Mouse (Mus musculus) layer of hippocampus, adult 8-10 months (tissue): ENCODE results near the gene Podn. TPM values are rescaled to one million over a fixed set of nuclear protein-coding genes. Genes with fewer than 3 reads are reported as not detected.
"Not testable (repeated sequence)": the region's sequence is repeated elsewhere in the genome, so short reads cannot be mapped to it uniquely, and the experiment has no call there.

Experiments used
- DNase-seq, 2 experiments: peaks; one replicate each; pipeline ENCODE4 v3.0.0; 2022; ENCODE audit warnings: low spot score in 2 of 2
- total RNA-seq, 4 experiments: library from RNA; stranded (reverse); gene quantifications; 2 replicates each; pipeline ENCODE4 v1.2.4; 2022

The Podn gene
- 10 to 100 TPM in 2 of 4 experiments, 1 to 10 TPM in 2; 7.6 to 14.2 (median 10.4) TPM for total RNA-seq

DNA sequence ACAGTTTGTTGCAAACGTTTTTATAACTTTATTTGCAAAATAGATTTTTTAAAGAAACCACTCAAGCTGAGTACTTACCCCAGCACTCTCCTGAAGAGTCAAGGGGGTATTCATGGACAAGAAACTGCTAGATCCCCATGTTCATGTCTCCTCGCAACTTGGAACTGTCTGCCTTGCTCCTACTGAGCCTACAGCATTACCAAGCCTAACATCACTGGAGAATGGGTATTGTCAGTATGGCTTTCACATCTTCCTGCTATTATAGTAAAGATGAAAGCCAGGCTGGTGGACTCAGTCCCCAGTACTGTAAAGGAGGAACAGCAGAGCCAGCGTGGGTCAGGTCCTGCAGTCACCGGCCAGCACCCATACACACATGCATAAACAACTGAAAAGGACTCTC is at the start of gene Podn:
TSS of gene Podn (minus strand) at position 101 of the 400 bp plus-strand sequence.
- DNase-seq = no peak

DNA sequence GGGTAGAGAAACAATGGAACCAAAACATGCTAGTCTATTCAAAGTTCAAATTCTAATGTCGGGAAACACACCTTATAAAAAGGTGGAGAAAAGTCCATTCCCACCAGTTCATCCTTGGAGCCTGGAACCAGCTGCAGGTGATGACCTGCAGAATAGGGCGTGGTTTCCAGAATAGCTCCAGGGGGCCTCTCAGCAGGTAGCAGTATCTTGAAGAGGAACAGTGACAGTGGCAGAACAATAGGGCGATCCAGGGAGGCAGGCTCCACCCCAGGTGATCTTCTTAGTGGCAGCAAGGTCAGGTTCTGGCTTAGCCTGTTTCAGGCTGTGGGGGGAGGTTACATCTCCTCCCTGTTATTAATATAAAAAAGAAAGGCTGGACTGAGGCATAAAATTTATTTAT is 49.3 kb upstream of the Podn start:
- DNase-seq = not testable (repeated sequence)

DNA sequence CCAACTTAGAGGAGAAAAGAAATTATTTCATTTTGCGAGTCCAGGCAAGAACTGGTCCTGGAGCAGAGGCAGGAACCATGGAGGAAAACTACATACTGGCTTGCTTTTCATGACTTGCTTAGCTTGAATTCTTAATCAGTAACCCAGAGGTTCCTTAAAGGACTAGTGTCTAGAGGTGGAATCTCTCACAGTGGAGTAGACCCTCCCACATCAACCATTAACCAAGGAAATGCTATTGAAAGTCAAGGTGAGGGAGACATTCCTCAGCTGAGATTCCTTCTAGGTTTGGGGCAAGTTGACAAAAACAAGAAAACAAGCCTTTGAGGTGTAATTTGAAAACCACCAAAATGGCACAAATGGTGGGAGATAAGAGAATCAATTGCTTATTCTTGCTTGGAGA is 48.6 kb upstream of the Podn start, which contains the start of gene Scp2:
TSS of gene Scp2 (minus strand) at position 119 of the 400 bp plus-strand sequence.
- DNase-seq = no peak

DNA sequence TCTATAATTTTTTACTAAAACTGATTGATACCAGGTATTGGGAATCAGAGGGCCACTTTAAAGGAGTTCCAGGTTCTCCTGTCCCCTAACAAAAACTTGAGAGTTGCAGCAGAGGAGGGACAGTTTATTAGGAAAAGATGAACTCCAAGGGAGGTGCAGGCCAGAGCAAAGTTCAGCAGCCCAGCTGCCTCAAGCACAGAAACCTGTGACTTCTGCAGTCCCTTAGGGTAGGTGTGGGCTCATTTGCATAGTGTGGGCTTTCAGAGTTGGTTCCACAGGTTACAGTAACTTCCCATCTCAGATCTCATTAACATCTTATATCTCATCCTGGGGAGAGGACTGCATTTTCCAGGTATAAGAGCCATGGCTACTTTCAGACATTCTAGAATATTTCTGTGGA is 47.5 kb upstream of the Podn start:
- no peak for DNase-seq

DNA sequence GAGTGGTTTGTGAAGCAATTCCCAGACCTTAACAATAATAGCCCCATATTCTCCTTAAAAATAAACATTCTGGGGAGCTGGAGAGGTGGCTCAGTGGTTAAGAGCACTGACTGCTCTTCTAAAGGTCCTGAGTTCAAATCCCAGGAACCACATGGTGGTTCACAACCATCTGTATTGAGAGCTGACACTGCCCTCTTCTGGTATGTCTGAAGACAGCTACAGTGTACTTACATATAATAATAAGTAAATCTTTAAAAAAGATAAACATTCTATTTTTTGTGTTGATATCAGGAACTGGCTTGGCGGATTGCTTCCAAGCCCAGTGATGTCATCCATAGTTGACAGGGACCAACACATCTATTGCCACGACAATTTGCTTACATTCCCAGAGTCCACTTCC is 46.9 kb upstream of the Podn start:
- not testable (repeated sequence) for DNase-seq

DNA sequence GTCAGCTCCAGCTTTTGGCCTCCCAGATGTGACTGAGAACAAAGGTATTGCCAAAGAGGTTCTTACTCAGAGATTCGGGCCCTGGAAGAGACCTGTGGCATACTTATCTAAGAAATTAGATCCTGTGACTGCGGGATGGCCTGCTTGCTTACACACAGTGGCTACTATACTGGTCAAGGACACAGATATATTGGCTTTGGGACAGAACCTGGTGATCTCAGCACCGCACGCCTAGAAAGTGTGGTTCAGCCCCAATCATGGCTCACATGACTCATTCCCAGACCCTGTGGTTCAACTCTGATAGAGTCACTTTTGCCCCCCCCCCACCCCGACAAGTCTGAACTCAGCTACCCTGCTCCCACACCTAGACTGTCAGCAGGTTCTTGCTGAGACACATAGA is 40.7 kb upstream of the Podn start:
- DNase-seq = no peak

DNA sequence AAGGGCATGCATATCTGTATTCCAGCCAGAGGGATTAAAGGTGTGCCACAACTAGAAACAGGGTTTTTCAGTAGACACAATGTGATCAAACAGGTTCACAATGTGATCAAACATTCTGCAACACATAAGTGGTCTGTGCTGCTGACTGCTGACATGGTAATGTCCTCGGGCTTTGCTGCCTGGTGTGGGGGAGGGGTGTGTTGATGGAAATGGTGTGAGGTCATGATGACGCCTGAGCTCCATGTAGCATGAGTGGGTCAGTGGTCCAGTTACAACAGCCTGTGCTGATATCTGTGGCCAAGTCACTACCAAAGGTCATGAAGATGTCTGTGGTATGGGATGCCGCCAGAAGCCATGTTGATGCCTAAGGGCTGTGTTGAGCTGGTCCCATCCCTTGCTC is 34.2 kb upstream of the Podn start:
- DNase-seq = no peak

DNA sequence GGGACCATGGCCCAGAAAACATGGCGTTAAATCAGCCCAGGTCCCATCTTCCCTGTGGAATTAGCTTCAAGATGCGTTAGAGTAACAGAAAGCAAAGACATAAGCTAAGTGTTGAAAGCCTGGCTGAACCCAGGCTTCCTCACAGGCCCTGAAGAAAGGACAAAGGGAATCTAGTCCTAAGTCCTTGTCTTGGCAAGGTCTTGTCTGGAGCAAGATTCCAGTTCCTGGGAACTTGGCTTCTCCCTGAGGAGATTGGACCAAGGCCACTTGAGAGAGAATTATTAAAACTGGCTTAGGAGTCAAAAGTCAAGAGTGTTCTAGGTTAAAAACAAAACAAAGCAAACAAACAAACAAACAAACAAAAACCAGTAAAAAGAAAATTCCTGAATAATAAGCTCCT is 32.1 kb upstream of the Podn start:
- no peak for DNase-seq

DNA sequence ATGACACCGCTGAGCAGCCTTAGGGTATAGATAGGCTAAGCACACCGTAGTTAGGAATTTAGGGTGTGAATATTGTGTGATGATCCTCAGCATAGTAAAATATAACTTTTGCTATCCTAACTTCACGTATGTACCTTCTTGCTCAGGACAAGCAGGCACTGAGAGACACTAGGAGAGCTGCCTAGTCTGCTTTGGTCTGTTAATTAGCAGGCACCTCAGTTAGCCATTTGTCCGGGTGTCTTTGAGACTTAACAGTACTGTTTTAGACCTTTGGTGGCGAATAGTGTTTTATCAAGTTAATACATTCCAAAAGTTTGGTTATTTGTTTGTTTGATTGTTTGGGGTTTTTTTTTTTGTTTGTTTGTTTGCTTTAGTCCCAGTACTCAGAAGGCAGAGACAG is 31.3 kb upstream of the Podn start:
- no peak for DNase-seq

DNA sequence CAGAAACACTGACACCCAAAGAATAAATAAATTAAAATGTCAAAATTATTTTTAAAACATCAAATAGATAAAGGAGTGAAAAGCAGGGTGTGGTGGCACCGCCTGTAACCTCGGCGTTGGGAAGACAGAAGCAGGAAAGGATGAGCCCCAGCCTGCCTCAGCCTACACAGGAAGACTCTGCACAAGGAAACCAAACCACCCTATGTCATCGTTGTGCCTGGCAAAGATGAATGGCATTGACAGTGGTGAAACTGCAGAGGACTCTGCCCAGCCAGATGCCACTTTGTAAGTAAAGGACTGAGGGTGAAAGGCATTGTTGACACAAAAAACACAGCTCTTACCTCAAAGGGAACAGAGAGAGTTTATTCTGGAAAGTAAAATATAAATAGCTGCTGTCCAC is 30.0 kb upstream of the Podn start:
- DNase-seq = no peak

DNA sequence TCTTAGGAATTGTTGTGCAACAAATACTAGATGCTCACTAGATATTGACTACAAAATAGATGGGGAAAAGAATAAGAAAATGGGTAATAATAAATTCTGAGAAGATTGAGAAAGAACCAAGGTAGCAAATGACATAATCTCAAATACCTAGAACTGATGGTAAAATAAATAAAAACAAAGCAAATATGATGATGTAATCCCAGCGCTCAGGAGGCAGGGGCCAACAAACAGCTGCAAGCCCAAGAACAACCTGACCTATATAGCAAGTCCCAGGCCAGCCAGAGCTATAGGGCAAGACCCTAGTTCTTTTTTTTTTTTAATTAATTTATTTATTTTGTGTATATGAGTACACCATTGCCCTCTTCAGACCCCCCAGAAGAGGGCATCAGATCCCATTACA is 27.9 kb upstream of the Podn start:
- DNase-seq = no peak

DNA sequence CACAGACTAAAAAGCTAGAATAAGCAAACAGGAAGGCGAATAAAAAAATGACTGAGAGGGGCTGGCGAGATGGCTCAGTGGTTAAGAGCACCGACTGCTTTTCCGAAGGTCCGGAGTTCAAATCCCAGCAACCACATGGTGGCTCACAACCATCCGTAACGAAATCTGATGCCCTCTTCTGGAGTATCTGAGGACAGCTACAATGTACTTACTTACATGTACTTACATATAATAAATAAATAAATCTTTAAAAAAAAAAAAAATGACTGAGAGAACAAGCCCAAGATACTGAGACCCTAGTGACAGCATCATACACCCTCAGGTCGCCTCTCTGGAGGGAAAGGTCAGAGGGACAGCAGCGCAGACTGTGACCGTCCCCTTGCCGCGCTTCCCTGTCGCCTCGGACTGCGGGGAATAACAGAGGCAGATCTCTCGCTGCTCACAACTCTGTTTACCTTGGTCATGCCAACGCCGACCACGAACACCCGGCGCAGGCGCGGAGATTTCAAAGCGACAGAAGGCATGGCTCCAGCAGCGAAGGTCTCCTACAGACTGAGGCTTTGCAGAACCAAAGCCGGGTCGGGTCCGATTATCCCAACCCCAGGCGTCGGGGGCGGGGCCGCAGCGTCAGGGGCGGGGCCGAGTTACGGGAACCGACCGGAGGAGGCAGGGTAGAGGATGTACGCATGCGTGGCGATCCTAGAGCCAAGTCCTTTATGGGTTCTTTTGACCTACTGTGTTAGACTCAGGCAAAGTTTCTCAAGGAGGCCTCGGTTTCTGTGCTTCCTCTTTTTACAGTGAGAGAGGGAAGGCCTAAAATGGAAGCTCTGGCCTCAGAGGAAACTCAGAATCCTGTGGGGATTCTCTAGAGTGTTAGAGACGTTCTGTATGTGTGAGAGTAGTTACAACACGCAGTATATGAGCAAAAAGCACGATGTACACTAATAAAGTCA is 22.0 kb upstream of the Podn start:
- DNase-seq = peak; percentile 87 to 90

DNA sequence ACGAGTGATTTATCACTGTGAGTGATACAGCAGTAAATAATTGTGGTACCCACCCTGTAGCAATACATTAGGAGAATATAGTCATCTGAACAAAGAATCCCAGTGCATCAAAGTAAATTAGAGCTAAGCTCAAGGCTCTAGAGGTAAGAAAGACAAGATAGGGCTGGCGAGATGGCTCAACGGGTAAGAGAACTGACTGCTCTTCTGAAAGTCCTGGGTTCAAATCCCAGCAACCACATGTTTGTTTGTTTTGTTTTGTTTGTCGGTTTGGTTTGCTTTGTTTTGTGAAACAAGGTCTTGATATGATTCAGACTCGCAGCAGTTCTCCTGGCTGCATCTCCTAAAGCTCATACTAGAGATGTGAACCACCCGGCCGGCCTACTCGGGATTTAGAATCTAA is 21.2 kb upstream of the Podn start:
- no peak for DNase-seq

DNA sequence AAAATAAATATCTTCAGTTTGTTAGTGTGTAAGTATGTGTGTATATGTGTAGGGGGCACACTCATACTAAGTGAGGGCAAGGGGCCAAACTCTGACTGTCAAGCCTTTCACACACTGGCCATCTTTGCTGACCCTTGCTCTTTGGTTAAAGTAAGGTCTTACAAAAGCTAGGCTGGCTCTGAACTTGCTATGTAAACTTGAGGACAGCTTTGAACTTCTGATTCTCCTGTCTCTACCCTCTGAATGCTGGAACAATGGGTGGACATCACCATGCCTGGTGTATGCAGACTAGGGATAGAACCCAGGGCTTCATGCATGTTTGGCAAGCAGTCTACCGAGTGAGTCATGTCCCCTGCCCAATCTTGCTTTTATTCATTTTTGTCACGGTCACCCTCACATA is 20.2 kb upstream of the Podn start:
- no peak for DNase-seq

DNA sequence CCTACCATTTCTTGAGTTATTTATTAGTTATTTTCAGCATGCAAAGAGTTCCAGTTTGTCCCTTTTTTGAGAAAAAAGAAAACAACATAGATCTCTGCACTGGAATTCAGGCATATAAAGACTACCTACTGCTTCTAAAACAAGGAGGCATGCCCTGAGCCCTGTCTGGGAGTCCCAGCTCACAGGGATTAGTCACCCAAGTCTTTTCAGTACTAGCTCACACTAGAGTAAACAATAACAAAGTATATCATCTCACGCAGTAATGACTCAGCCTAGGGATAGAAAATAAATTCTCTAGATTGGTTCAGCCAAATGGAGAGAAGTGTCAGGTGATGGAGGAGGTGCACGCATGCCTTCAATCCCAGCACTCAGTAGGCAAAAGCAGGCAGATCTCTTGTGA is 14.5 kb upstream of the Podn start:
- DNase-seq = no peak

DNA sequence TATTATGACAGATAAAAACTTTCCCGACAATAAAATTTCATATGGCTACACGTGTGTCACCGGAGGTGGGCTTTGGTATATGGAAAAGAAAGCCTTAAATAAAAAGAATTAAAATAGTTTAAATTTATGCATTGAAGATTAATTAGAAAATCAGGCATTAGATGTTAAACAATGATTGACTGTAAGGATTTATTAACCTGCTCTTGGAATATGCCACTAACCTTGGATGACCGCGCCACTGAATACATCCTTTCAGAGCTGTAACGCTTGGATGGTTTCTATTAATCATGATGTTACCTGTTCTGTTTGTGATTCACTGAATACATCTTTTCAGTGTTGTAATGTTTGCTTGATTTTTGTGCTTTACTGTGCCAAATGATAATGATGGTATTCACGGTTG is 13.5 kb upstream of the Podn start:
- DNase-seq = no peak

DNA sequence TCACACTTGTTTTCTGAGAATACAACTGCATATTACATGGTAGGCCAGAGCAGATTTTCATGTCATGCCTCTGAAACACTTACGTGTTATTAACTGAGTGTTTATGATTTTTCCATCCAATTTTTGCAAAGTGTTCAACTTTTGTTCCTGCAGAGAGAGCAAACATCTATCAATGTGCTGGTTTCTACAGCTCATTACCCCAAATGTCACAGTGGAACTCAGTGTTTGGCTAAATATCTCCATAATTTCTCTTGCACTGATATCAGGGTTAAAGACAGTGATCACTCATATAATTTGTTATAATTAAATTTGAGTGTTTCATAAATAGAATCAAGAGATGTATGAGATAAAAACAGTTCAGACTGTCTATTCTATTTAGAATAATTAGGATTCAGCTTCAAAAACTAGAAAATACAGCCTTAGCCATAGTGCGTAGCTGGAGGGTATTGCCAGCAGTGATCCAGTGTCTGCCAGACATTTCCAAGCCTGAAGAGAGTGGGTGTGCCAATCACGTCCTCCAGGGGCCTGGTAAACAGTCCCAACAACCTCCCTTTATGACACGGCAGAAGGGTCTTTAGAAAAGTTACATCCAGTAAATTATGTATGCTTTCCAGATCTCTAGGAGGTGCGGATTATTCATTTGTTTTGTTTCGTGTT is 3.4 kb downstream of the Podn start:
- DNase-seq = no peak

DNA sequence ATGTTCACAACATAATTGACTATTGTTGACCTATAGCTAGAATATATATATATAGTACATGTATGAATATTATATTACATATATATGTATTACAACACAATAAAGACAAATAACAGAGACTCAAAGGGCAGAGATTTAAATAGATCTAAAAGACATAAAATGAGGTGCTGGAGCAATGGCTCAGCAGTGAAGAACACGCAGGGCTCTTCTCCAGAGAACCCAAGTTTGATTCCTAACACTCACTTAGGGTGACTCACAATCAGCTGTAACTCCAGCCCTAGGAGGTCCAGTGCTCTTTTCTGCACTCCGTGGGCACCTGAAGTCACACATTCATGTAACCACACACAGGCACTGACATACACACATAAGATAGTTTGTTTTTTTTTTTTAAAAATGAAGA is 12.3 kb downstream of the Podn start:
- no peak for DNase-seq

DNA sequence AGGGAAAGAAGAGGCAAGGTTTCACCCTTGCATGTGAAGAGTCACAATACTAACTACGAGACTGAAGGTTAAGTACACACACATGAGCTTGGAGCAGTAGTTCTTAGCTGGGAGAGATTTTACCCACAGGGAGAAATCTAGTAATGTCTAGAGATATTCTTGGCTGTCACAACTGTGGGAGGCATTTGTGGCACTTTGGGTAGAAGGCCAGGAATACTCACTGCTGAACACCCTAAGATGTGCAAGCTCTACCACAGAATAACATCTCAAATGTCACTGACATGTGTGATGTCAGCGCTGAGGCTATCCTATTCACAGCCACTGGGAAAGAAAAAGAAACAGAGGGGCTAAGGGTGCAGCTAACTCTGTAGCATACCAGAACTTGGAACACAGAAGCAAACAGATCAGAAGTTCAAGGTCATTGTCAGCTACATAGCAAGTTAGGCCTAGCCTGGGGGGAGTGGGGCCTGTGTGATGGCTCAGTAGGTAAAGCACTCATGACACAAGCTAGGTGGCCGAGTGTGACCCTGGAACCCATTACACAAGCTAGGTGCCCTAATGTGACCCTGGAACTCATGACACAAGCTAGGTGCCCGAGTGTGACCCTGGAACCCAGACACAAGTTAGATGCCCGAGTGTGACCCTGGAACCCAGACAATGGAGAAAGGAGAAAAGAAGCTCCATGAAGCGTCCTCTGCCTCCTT is 13.1 kb downstream of the Podn start:
- no peak for DNase-seq

DNA sequence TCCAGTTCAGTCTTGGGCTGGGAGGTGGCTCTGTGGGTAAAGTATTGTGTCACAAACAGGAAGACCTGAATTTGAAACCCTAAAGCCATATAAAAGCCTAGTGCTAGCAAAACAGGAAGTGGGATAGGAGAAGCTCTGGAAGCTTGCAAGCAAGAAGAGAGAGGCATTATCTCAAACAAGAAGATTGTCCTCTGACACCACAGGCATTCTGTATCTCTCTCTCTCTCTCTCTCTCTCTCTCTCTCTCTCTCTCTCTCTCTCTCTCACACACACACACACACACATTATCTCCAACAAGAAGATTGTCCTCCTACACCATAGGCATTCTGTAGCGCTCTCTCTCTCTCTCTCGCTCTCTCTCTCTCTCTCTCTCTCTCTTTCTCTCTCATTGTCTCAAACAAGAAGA is 13.8 kb downstream of the Podn start:
- DNase-seq = no peak

DNA sequence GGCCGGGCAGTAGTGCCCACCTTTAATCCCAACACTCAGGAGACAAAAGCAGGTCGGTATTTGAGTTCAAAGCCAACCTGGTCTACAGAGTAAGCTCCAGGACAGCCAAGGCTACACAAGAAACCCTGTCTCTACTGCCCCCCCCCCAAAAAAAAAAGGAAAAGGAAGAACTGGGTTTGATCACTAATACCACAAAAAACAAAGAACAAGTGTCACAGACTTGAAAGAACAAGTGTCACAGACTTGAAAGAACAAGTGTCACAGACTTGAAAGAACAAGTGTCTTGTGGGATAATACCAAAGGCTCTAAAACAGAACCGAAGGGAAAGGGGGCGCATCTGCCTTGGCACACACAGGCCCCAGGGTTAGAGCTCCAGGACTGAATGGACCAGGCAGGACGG is 15.4 kb downstream of the Podn start:
- DNase-seq = no peak

DNA sequence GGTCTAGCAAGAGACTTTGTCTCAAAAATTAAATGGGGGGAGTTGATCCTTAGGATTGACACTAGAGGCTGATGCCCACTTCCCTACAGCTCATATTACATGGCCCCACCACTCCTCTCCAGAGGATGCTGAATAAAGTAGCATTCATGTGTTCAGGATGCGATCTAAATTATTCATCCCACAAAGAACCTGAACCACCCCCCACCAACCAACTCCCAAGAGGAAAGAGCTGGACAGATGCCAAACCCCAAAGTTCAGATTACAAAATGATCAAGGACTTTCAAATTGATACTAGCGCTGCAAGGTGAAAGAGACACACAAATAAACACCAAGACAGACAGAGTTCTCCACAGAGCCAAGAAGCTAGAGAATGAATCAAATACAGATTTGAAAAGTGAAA is 16.5 kb downstream of the Podn start:
- DNase-seq = no peak
